Mouse (Mus musculus) stomach, embryonic 14.5 days (tissue): ENCODE results near the gene Grcc10. TPM values are rescaled to one million over a fixed set of nuclear protein-coding genes. Genes with fewer than 3 reads are reported as not detected.
A peak's percentile ranks its signal among the peaks of the same experiment; 100 is the strongest.

Experiments
- ATAC-seq: fragments of 200-750 bp; cut with Nextera tagmentation; 2 replicates; pipeline ENCODE4 v1.8.0; 2017; ENCODE audit warnings: low read depth, moderate TSS enrichment; ENCODE audit not compliant: insufficient number of reproducible peaks, insufficient read depth, low FRiP score
- H3K27ac ChIP-seq: fragments of 300-500 bp; sonication (generic); 2 replicates; pipeline ENCODE4 v1.5.1; 2014; ENCODE audit warnings: mild to moderate bottlenecking, low read length, moderate library complexity, mixed read lengths
- H3K27me3 ChIP-seq: fragments of 300-500 bp; sonication (generic); 2 replicates; pipeline ENCODE4 v1.6.1; 2014; ENCODE audit warnings: low read length, control low read depth, mixed read lengths; ENCODE audit not compliant: control insufficient read depth, insufficient read depth
- H3K36me3 ChIP-seq: fragments of 300-500 bp; sonication (generic); 2 replicates; pipeline ENCODE4 v1.6.1; 2014; ENCODE audit warnings: mild to moderate bottlenecking, control low read depth, low read length, moderate library complexity, mixed read lengths; ENCODE audit not compliant: control insufficient read depth, insufficient read depth
- H3K4me1 ChIP-seq: fragments of 300-500 bp; sonication (generic); 2 replicates; pipeline ENCODE4 v1.6.1; 2014; ENCODE audit warnings: low read length, control low read depth, mixed read lengths; ENCODE audit not compliant: control insufficient read depth, insufficient read depth
- H3K4me2 ChIP-seq: fragments of 300-500 bp; sonication (generic); replicated peaks from 2 replicates; pipeline ENCODE4 v1.6.1; 2014; ENCODE audit warnings: low read depth, low read length, control low read depth
- H3K4me3 ChIP-seq: fragments of 300-500 bp; sonication (generic); 2 replicates; pipeline ENCODE4 v1.5.1; 2014; ENCODE audit warnings: low read depth, low read length, control low read depth
- H3K9ac ChIP-seq: fragments of 300-500 bp; sonication (generic); replicated peaks from 2 replicates; pipeline ENCODE4 v1.6.1; 2014; ENCODE audit warnings: low read depth, mild to moderate bottlenecking, control low read depth, low read length, moderate library complexity, mixed read lengths
- H3K9me3 ChIP-seq: fragments of 300-500 bp; sonication (generic); 2 replicates; pipeline ENCODE4 v1.6.1; 2016; ENCODE audit warnings: low read depth, low read length, control low read depth; ENCODE audit not compliant: control insufficient read depth
- WGBS: fragments of 180-500 bp; shearing (Covaris S2); extraction: QIAGEN DNeasy Blood & Tissue Kit; methylation state at CpG from one replicate; pipeline ENCODE4 v1.1.7; 2014; 5-methylcytosine and 5-hydroxymethylcytosine counted together
- polyA plus RNA-seq: library from polyadenylated mRNA; unstranded; fragments of >200 nt; fragmentation: Nextera tagmentation; extraction: Ambion mirVana; gene quantifications from 2 replicates; pipeline ENCODE4 v1.2.1, GENCODE M21; 2014

Gene Grcc10
- polyA plus RNA-seq, 1 experiment from 2014 or later, result 505 TPM

DNA sequence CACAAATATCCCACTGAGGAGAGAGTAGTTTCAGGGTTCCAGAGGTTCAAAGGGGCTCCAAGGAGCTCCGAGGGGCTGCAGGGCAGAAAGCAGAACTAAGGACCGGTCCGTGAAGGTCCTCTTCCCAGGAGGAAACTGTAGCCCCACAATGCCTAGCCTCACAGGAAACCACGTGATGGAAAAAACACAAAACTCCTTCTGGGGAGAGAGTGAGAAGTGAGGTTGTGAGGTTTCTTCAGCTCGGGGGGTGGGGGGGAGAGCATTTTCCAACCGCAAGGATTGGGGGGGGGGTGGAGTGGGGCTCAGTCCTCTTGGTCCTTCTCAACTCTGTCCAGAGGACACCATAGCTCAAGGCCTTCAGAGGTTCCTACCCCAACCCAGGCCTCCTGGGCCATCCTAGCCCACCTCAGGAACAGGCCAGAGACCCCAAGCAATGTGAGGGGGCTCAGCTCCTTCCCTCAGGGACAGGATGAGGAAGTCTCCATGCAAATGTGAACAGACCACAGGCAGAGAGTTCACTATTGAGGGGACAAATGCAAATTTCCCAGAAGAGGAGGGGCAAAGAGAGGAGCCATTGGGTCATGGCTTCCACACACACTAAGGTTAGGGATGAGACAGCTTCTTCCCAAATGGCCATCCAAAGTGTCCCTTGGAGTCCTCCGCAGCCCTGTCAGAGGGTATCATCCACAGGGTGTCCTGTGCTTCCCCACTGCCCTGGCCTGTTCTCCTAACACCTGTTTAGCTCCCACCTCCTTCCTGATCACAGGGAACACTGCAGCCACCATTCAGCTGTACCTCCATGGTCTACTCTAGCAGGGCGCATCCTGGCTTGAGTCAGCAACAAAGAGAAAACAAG lies 11.1 kb downstream of the Grcc10 start:
- no peak for ATAC-seq
- Histone ChIP-seq H3K4me1 (no peaks in the 10 kb centered on the region; the same call in 1 of the 2 replicates), H3K27ac (no peak overlapping the region), H3K36me3 (no peaks in the 10 kb centered on the region), H3K9me3 (no peaks in the 10 kb centered on the region), H3K4me2 (no peak overlapping the region), H3K27me3 (no peaks in the 10 kb centered on the region), H3K9ac (no peak overlapping the region), H3K4me3 (no peak overlapping the region)
- 74% methylated on average over 8 of the region's 8 CpGs for WGBS

DNA sequence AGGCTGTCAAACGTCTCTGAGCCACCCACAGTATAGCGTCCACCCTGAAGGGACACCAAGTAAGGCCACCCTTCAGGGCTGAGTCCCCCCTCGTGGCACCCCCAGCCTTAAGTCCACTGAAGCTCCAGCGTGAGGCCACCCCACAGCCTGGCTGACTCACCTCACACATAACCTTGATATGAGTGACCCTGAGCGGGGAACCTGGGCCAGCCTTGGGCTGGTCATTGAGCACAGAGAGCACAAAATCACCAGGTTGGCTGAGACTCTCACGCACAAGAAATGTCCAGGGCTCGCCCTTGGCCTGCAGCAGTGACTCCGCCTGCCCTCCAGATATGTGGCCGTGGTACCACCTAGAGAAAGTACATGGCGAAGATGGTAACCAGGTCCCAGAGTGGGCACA lies 12.6 kb downstream of the Grcc10 start:
- no peak overlapping the region for H3K4me3 ChIP-seq
- 87% methylated on average over 10 of the region's 10 CpGs for WGBS
- no peaks in the 10 kb centered on the region for H3K36me3 ChIP-seq
- no peak for ATAC-seq
- H3K4me2 ChIP-seq, result no peak overlapping the region
- H3K4me1 ChIP-seq, result no peaks in the 10 kb centered on the region; the same call in 1 of the 2 replicates
- H3K9me3 ChIP-seq, result no peaks in the 10 kb centered on the region
- H3K27me3 ChIP-seq, result no peaks in the 10 kb centered on the region
- H3K9ac ChIP-seq, result no peak overlapping the region
- no peak overlapping the region for H3K27ac ChIP-seq

DNA sequence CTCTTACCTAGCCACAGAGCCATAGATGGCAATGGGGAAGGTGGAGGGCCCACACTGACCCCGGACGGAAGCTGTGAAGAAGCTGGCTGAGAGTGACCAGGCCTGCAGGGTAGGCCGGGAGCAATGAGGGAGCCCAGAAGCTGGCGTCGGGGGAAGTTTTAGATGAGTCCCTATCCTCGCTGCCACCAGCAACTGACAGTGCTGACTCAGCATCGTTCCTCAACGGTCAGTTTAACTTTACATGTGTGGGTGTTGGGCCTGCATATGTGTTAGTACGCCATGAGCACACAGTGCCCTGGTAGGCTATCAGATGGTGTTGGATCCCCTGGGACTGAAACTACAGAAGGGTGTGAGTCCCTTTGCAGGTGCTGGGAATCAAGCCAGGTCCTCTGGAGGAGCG lies 16.7 kb downstream of the Grcc10 start:
- no peaks in the 10 kb centered on the region for H3K36me3 ChIP-seq
- 85% methylated on average over 10 of the region's 10 CpGs for WGBS
- H3K4me3 ChIP-seq, result no peak overlapping the region
- H3K4me2 ChIP-seq, result no peak overlapping the region
- no peaks in the 10 kb centered on the region for H3K27me3 ChIP-seq
- no peaks in the 10 kb centered on the region for H3K9me3 ChIP-seq
- ATAC-seq, result no peak
- no peak overlapping the region for H3K27ac ChIP-seq
- 0 out of 2 replicates have a peak, but pooled peaks cover 2% of the 10 kb centered on the region for H3K4me1 ChIP-seq
- no peak overlapping the region for H3K9ac ChIP-seq

DNA sequence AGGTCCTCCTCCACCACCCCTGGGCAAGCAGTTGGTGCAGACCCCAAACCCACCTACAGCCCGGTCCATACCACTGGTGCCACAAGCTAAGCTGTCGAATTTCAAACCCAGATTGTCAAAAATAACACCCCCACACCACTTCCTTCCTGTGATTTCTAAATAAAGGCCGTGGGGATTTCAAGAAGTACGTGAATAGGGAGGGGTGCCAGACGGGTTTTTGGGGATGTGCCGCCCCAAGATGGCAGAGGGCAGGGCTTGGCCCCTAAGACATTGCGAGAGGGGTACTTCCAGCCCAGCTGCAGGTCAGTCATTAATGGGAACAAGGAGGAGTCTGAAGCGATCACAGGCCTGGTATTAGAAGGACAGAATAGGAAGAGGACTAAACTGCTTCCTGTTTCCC lies 17.6 kb downstream of the Grcc10 start:
- Histone ChIP-seq H3K4me1 (0 out of 2 replicates have a peak, but pooled peaks cover 2% of the 10 kb centered on the region), H3K27me3 (no peaks in the 10 kb centered on the region), H3K36me3 (no peaks in the 10 kb centered on the region), H3K4me3 (no peak overlapping the region), H3K4me2 (no peak overlapping the region), H3K9me3 (no peaks in the 10 kb centered on the region), H3K27ac (no peak overlapping the region), H3K9ac (no peak overlapping the region)
- no peak for ATAC-seq
- WGBS, result 73% methylated on average over 8 of the region's 8 CpGs

DNA sequence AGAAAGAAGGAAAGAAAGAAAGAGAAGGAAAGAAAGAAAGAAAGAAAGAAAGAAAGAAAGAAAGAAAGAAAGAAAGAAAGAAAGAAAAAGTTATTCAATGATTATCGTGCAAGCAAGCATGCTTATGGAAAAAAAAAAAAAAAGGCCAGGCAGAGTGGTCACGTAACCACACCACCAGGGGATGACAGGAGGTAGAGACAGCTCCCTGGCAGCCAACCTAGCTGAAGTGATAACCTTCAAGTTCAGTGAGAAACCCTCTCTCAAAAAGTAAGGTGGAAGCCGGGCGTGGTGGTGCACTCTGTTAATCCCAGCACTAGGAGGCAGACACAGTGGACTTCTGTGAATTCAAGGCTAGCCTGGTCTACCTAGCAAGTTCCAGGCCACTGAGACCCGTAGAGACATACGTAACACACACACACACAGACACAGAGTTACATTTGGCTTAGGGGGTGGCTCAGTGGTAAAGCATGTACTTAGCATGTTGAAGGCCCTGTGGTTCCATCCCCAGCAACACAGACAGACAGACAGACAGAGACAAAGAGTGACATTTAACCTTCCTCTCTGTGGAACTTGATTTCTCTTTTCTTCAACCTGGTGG lies 18.2 kb downstream of the Grcc10 start:
- no peak for ATAC-seq
- no peaks in the 10 kb centered on the region for H3K27me3 ChIP-seq

DNA sequence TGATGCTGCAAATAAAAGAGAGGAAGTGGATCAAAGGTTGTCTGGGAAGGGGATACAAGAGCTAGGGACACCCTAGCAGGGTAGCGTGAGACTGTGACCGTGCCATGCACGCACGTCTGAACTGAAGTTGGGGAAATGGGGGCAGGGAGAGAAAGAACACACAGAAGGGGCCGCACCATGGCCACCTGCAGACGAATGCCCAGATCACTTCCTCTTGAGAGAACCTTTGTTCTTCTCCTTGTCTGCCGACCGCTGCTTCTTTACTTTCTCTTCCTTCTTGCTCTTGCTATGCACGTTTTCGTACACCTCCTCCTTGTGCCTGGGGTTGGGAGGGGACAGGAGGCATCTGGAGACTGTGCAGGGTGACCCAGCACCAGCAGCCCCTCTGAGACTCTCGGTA lies 20.3 kb downstream of the Grcc10 start:
- H3K27ac ChIP-seq, result 0 out of 2 replicates have a peak overlapping the region, but pooled peaks have one; percentile 18
- H3K4me3 ChIP-seq, result peak overlapping the region; percentile 36; the same call in 1 of the 2 replicates
- peaks cover 10% of the 10 kb centered on the region; the same call in 1 of the 2 replicates for H3K36me3 ChIP-seq
- H3K4me2 ChIP-seq, result peak overlapping the region; percentile 40; the same call in 1 of the 2 replicates
- H3K4me1 ChIP-seq, result 0 out of 2 replicates have a peak, but pooled peaks cover 2% of the 10 kb centered on the region
- 0 out of 2 replicates have a peak overlapping the region, but pooled peaks have one; percentile 10 for H3K9ac ChIP-seq
- no peak for ATAC-seq
- no peaks in the 10 kb centered on the region for H3K9me3 ChIP-seq
- WGBS, result 63% methylated on average over 11 of the region's 11 CpGs
- H3K27me3 ChIP-seq, result no peaks in the 10 kb centered on the region

More for the DNA sequence above, 18.2 kb downstream of the Grcc10 start:
- Histone ChIP-seq H3K36me3 (no peaks in the 10 kb centered on the region), H3K4me2 (no peak overlapping the region), H3K9me3 (no peaks in the 10 kb centered on the region), H3K27ac (no peak overlapping the region), H3K9ac (no peak overlapping the region), H3K4me1 (0 out of 2 replicates have a peak, but pooled peaks cover 2% of the 10 kb centered on the region), H3K4me3 (no peak overlapping the region)
- 81% methylated on average over 6 of the region's 6 CpGs for WGBS

DNA sequence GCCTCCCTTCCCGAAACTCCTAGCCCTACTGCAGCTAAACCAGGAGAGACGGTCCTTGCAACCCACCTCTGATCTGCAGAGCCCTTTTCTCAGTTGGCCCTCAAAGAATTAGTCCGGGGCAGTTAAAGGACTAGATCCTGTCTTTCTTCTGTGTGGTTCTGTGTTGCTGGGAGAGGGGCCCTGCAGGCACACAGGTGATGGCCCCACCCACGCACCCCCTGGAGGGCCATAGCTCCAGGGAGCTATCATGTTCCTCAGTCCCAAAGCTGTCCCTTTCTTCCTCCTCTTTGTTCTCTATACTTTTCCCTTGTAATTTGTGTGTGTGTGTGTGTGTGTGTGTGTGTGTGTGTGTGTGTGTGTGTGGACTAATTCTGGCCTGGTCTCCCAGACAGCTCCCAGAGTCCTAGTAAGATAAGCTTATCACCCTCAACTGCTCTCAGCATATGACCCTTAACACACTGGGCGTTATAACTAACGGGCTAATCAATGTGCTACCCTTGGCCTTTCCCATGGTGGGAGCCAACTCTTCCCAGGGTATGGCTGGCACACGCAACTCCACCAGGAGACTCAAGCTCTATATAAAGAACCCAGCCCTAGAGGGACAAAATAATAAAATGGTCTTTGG lies 21.7 kb downstream of the Grcc10 start:
- ATAC-seq, result 0 out of 2 replicates have a peak, but pooled peaks have one; percentile 20
- Histone ChIP-seq H3K4me2 (peak overlapping the region; percentile 40), H3K4me1 (0 out of 2 replicates have a peak, but pooled peaks cover 2% of the 10 kb centered on the region), H3K9ac (peak overlapping the region; percentile 50), H3K4me3 (peak overlapping the region; percentile 36), H3K27ac (peak overlapping the region; percentile 88), H3K27me3 (no peaks in the 10 kb centered on the region), H3K9me3 (no peaks in the 10 kb centered on the region), H3K36me3 (peaks cover 23% of the 10 kb centered on the region)
- WGBS, result 69% methylated on average over 7 of the region's 7 CpGs

DNA sequence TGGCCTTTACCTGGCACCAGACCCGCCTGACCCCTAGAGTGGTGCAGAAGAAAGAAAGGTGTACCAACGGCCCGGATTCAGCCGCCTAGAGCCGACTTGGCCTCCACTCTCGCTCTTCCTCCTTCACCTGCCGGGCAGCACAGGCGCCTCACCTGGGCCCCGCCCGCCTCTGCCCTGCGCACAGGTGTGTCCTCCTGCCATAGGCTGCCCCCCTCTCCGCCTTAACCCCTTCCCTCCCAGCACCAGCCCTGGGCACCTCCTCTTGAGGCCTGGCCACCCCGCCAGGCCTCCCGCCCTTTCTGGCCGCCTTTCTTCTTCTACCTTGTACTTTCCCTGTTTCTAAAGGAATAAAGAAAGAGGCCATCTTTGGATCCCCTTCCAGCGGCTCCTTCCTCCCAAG lies 22.5 kb downstream of the Grcc10 start:
- Histone ChIP-seq H3K9ac (peak overlapping the region; percentile 50), H3K27me3 (no peaks in the 10 kb centered on the region), H3K4me2 (peak overlapping the region; percentile 40), H3K4me1 (0 out of 2 replicates have a peak, but pooled peaks cover 9% of the 10 kb centered on the region), H3K27ac (peak overlapping the region; percentile 88), H3K36me3 (peaks cover 30% of the 10 kb centered on the region), H3K9me3 (no peaks in the 10 kb centered on the region), H3K4me3 (peak overlapping the region; percentile 36)
- ATAC-seq, result peak; percentile 83
- 63% methylated on average over 16 of the region's 16 CpGs for WGBS
